Mouse (Mus musculus) cerebellum, postnatal 14 days (tissue): ENCODE measurements at regions not wholly inside any gene's neighbourhood (a gene's known extent, or its start where the extent isn't known, plus 50 kb on each side); places are given as distances from the start of the nearest gene placed in this dataset.
"Not testable (repeated sequence)": the region's sequence is repeated elsewhere in the genome, so short reads cannot be mapped to it uniquely, and the experiment has no call there.

Experiments
- DNase-seq, 2 experiments: peaks; one replicate each; pipeline ENCODE4 v3.0.0; 2021; ENCODE audit warnings: mixed read lengths in 2 of 2

GRCm38 (mm10) chr17:50346451-50347192, 53.2 kb upstream of the Dazl start:
- DNase-seq: no peak

DNA sequence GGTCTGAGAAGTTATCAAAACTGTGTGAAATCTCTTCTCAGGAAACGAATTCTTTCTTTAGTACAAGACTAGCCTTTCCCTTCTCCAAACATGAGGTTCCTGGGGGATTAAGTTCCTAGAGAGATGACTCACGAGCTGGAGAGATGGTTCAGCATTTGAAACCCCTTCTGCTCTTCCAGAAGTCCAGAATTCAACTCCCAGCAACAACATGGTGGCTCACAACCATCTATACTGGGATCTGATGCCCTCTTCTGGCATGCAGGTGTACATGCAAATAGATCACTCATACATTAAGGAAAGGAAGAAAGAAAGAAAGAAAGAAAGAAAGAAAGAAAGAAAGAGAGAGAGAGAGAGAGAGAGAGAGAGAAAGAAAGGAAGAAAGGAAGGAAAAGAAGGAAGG, 60.4 kb upstream of the Dazl start:
- DNase-seq: not testable (repeated sequence)

- no peak for DNase-seq
Observed at GRCm38 (mm10) chr17:50354357-50354756, 60.9 kb upstream of the Dazl start.

DNA sequence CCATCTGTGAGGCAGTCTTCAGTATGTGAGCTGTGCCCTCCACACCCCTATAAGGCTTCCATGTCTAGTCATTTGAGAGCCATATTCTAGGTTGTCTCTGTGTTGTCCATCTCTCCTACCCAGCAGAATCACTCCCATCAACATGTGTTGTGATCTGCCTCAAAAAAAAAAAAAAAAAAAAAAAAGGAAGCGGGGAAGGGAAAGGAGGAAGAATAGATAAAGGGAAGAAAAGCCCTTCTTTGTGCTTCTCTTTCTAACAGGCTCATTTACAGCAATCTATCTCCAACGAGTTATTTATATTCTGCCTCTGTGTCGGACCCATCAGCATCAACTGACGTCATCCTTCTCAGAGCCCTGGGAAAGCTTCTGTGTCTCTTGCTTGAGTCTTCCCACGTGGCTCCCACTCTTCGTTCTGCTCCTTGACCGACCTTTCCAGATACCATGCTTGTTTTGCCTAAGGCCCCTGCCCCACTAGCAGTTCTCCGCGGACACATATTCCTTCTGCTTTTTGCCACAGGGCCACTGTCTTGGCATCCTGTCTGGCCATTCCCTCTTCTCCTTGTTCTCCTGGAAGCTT, 68.3 kb upstream of the Dazl start:
- no peak for DNase-seq

DNA sequence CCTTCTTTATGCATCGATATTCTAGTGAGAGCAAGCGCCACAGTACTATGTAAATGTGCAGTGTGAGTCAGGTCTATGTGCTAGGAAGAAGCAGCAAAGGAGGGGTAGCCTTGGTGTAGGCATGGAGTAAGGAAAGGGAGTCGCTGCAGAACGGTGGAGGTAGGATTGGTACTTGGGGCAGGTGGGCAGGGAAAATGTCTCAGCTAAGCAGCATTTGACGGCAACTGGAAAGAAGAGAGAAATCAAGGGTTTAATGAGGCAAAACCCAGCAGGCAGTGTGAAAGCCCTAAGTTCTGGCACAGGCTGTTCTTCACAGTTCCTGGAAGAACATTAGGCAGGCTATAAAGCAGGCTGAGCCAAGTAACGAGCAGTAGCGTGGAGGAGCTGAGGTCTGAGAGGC, 72.0 kb upstream of the Dazl start:
- no peak for DNase-seq

GRCm38 (mm10) chr17:50366181-50366580, 72.7 kb upstream of the Dazl start:
- DNase-seq: no peak

DNA sequence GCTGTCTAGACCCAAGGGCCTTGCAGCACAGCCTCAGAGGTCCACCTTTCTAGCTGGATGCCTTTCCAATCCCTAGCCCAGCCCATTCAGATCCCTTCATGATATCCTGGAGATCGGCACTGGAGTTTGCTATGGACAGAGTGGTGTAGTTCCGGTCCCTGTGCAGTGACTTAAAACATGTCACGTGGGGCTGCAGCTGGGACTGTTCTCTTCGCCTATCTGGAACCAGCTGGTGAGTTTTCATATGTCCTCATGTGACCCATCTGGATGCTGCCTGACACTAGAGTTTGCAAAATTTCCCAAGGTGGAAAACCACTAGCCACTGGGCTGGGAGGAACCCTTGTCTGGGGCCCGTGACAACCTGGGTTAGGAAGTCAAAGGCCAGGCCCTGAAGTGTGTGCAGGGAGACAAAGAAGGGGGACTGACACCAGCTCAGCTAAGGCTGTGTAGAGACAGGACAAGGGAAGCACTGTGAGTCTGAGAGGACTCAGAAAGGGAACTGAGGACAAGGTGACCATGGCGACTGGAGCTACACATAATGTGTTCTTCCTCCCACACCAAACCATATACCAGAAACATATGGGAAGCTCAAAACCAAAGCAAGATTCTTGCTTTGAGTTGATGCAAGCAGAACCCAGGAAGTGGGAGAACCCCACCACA, 75.9 kb upstream of the Dazl start:
- no peak for DNase-seq

DNA sequence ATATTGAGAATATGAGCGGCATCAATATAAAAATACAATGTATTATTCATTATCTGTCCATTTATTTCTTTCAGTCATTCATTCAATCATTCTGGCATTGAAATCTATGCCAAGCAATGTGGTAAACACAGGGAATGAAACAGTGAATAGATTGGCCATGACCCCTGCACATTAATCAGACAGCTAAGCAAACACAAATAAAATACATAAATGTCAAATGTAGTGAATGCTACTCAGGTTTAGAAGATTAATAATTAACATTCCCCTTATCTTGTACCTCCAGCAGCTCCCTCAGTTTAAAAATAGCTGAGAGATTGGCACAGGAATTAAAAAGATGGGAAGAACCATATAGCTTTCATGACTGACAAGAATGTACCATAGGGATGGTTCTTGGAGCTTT, 77.0 kb upstream of the Dazl start:
- no peak for DNase-seq

- DNase-seq: peak; percentile 58 to 81
Observed at GRCm38 (mm10) chr17:50373496-50374141, 80.2 kb upstream of the Dazl start.

DNA sequence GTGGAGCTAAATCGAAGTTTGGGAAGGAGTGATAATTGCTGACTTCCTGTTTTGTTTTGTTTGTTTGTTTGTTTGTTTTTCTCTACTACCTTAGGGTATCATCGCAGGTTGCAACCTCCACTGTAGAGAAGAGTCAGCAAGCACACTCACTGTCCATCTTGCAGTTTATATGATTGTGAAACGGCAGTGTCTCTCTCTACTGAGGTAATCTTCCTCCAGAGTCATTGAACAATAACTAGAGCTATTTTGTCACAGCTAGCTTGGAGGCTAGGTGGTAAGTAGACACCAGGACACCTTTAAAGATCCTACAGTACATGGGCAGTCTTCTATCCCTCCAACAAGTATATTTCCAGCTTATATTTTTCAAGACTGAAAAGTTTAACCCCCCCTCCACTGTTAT, 82.0 kb upstream of the Dazl start:
- DNase-seq: no peak

- no peak for DNase-seq
Observed at GRCm38 (mm10) chr17:50376708-50377107, 83.3 kb upstream of the Dazl start.

- no peak for DNase-seq
Observed at GRCm38 (mm10) chr17:50378141-50378727, 84.8 kb upstream of the Dazl start.

GRCm38 (mm10) chr17:50388715-50389710, 95.6 kb upstream of the Dazl start:
- DNase-seq: no peak

DNA sequence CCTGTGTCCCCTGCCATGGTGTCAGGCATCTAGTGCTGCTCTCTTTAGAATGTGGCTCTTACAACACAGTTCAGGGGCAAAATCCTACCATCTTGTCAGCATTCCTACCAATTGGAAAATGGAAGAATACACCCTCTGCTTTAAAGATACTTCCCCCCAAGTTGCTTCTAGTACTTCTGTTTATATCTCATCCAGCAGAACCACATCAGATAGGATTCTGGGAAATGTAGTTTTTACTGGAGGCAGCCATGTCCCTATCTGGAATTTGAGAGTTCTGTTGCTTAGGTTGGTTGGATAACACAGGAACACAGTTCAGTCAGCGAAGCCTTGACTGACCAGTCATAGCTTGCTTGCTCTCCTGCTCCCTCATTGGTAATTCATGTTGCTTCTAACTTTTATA, 96.7 kb upstream of the Dazl start:
- no peak for DNase-seq

GRCm38 (mm10) chr17:50391207-50391606, 97.8 kb upstream of the Dazl start:
- no peak for DNase-seq

- peak; percentile 27 to 50 for DNase-seq
Observed at GRCm38 (mm10) chr17:50391996-50392395, 98.6 kb upstream of the Dazl start.

GRCm38 (mm10) chr17:50392428-50392827, 99.0 kb upstream of the Dazl start:
- no peak for DNase-seq

GRCm38 (mm10) chr17:50392966-50393365, 99.5 kb upstream of the Dazl start:
- no peak for DNase-seq

GRCm38 (mm10) chr17:50393698-50394097, 100.3 kb upstream of the Dazl start:
- DNase-seq: no peak

GRCm38 (mm10) chr17:50394801-50395200, 101.4 kb upstream of the Dazl start:
- DNase-seq: no peak

DNA sequence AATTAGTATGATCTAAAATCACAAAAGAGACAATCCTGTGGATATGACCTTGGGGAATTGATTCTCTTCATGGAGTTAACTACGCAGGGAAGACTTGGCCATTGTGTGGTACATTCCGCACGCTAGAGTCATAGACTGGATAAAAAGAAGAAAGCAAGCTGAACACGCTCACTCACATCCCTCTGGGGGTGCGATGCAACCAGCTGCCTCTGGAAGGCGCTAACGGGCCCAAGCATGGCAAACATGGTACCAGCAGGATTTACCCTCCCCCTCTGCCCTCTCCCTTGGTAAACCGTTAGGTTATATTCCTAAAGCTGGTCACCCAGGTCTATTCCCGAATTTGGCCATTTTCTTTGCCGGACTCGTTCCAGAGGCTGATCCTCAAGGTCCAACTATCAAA, 102.2 kb upstream of the Dazl start:
- no peak for DNase-seq

DNA sequence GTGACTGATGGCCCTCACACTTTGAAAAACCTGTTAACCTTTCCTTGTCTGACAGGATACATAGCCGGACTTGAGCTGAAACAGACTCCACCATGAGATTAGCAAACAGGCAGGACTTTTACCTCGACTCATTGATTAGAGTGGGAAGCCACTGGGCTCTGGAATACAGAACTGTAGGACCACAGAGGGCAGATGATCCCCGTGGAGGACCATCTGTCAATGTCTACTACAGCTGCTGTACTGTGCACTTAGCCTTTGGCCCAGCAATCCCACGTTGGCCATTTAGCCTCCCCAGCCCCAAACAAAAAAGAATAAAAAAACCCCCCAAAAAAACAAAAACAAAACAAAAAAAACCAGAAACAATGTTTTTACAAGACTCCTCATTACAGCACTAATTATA, 103.9 kb upstream of the Dazl start:
- peak in 1 of 2 experiments; percentile 54 for DNase-seq
